Mouse (Mus musculus) embryonic facial prominence, embryonic 11.5 days (tissue): ENCODE measurements at regions not wholly inside any gene's neighbourhood (a gene's known extent, or its start where the extent isn't known, plus 50 kb on each side); places are given as distances from the start of the nearest gene placed in this dataset.
A peak's percentile ranks its signal among the peaks of the same experiment; 100 is the strongest.

ENCODE experiments used
- ATAC-seq: fragments of 200-750 bp; cut with Nextera tagmentation; replicated peaks from 2 replicates; pipeline ENCODE4 v1.8.0; 2017; ENCODE audit warnings: low read depth; ENCODE audit not compliant: insufficient number of reproducible peaks, low FRiP score, low TSS enrichment
- DNase-seq: peaks from one replicate; pipeline ENCODE4 v3.0.0-alpha.2; 2015; ENCODE audit warnings: low spot score
- H3K27ac ChIP-seq: fragments of 300-500 bp; sonication (generic); replicated peaks from 2 replicates; pipeline ENCODE4 v1.5.1; 2014; ENCODE audit warnings: mild to moderate bottlenecking, low read depth, low read length, control low read depth
- H3K27me3 ChIP-seq: fragments of 300-500 bp; sonication (generic); 2 replicates; pipeline ENCODE4 v1.6.1; 2014; ENCODE audit warnings: mild to moderate bottlenecking, low read length, moderate library complexity, mixed read lengths; ENCODE audit not compliant: control insufficient read depth, insufficient read depth
- H3K36me3 ChIP-seq: fragments of 300-500 bp; sonication (generic); replicated peaks from 2 replicates; pipeline ENCODE4 v1.6.1; 2014; ENCODE audit warnings: low read depth, mild to moderate bottlenecking, low read length, moderate library complexity, mixed read lengths; ENCODE audit not compliant: control insufficient read depth, insufficient read depth
- H3K4me1 ChIP-seq: fragments of 300-500 bp; sonication (generic); 2 replicates; pipeline ENCODE4 v1.6.1; 2014; ENCODE audit warnings: low read length, mixed read lengths; ENCODE audit not compliant: control insufficient read depth, insufficient read depth
- H3K4me2 ChIP-seq: fragments of 300-500 bp; sonication (generic); 2 replicates; pipeline ENCODE4 v1.6.1; 2014; ENCODE audit warnings: low read depth, mild to moderate bottlenecking, control low read depth, low read length, moderate library complexity
- H3K4me3 ChIP-seq: fragments of 300-500 bp; sonication (generic); 2 replicates; pipeline ENCODE4 v1.5.1; 2014; ENCODE audit warnings: low read depth, low read length, control low read depth
- H3K9ac ChIP-seq: fragments of 300-500 bp; sonication (generic); replicated peaks from 2 replicates; pipeline ENCODE4 v1.6.1; 2014; ENCODE audit warnings: mild to moderate bottlenecking, control low read depth, low read length
- H3K9me3 ChIP-seq: fragments of 300-500 bp; sonication (generic); replicated peaks from 2 replicates; pipeline ENCODE4 v1.6.1; 2016; ENCODE audit warnings: mild to moderate bottlenecking, low read length, inconsistent platforms, mixed read lengths; ENCODE audit not compliant: control insufficient read depth
- WGBS: fragments of 180-500 bp; shearing (Covaris S2); extraction: QIAGEN DNeasy Blood & Tissue Kit; methylation state at CpG from one replicate; pipeline ENCODE4 v1.1.7; 2014; 5-methylcytosine and 5-hydroxymethylcytosine counted together

DNA sequence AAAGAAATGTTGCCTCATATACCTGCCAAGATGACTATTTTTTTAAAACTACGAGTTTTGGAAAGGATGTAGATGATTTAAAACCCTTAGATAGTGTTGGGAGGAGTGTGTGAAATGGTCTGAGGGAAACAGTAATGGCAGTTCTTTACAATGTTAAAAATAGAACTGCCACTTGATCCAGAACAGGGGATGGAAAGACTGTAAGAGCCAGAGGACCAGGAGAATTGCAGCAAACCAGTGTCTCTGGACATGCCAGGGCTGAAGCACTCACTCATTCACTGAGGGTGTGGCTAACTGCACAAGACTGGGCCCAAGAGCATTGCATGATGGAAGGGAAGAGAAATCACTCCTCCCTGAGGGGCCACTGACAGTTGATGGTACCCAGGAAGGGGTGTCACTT lies 53.9 kb upstream of the Rasgef1b start:
- DNase-seq (no peak), ATAC-seq (no peak)
- WGBS: 82% methylated on average over 1 of the region's 1 CpGs
- no peak overlapping the region for H3K9ac ChIP-seq
- H3K27ac ChIP-seq: no peak overlapping the region
- no peaks in the 10 kb centered on the region for H3K36me3 ChIP-seq
- no peak overlapping the region for H3K4me2 ChIP-seq
- H3K4me1 ChIP-seq: no peaks in the 10 kb centered on the region
- no peak overlapping the region for H3K4me3 ChIP-seq
- H3K9me3 ChIP-seq: no peaks in the 10 kb centered on the region
- no peaks in the 10 kb centered on the region for H3K27me3 ChIP-seq

GRCm38 (mm10) chr5:99785850-99786249 lies 57.0 kb upstream of the Rasgef1b start:
- H3K27ac ChIP-seq: no peak overlapping the region
- no peaks in the 10 kb centered on the region for H3K9me3 ChIP-seq
- no peaks in the 10 kb centered on the region for H3K4me1 ChIP-seq
- no peaks in the 10 kb centered on the region for H3K36me3 ChIP-seq
- no peak overlapping the region for H3K4me3 ChIP-seq
- DNase-seq: no peak
- 79% methylated on average over 9 of the region's 9 CpGs for WGBS
- H3K4me2 ChIP-seq: no peak overlapping the region
- no peak overlapping the region for H3K9ac ChIP-seq
- H3K27me3 ChIP-seq: no peaks in the 10 kb centered on the region
- no peak for ATAC-seq

GRCm38 (mm10) chr5:99787239-99787638 lies 58.4 kb upstream of the Rasgef1b start:
- no peaks in the 10 kb centered on the region for H3K9me3 ChIP-seq
- H3K36me3 ChIP-seq: no peaks in the 10 kb centered on the region
- no peaks in the 10 kb centered on the region for H3K4me1 ChIP-seq
- no peaks in the 10 kb centered on the region for H3K27me3 ChIP-seq
- peak; percentile 11 for DNase-seq
- no peak overlapping the region for H3K27ac ChIP-seq
- H3K9ac ChIP-seq: no peak overlapping the region
- 50% methylated on average over 10 of the region's 10 CpGs for WGBS
- H3K4me3 ChIP-seq: no peak overlapping the region
- ATAC-seq: no peak; the same call in 1 of the 2 replicates
- H3K4me2 ChIP-seq: no peak overlapping the region

GRCm38 (mm10) chr5:99787665-99788366 lies 59.0 kb upstream of the Rasgef1b start:
- no peak for DNase-seq
- 81% methylated on average over 3 of the region's 3 CpGs for WGBS
- H3K4me2 ChIP-seq: no peak overlapping the region

DNA sequence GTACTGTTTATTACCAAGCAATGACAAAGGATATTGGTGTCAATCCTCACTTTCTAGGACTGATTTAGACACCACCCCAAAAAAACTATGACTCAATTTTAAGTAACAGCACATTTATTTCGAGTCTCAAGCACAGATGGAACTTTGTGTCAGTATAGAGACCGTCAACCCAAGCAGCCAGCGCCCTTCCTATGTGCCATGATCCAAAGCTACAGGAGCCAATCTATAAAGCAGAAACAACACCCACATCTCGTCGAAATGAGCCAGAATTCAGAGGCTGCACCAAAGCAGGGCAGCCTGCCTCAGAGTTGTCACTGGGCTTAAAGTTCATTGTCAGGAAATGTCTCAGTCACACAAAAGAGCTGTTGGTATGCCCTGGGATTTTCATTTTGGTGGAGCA lies 61.9 kb upstream of the Rasgef1b start:
- no peaks in the 10 kb centered on the region for H3K4me1 ChIP-seq
- H3K27me3 ChIP-seq: no peaks in the 10 kb centered on the region
- H3K9me3 ChIP-seq: no peaks in the 10 kb centered on the region
- no peak overlapping the region for H3K27ac ChIP-seq
- no peaks in the 10 kb centered on the region for H3K36me3 ChIP-seq
- ATAC-seq (no peak), DNase-seq (no peak)
- H3K4me3 ChIP-seq: no peak overlapping the region
- no peak overlapping the region for H3K9ac ChIP-seq
- H3K4me2 ChIP-seq: no peak overlapping the region
- 89% methylated on average over 5 of the region's 5 CpGs for WGBS

More at GRCm38 (mm10) chr5:99787665-99788366, 59.0 kb upstream of the Rasgef1b start:
- Histone ChIP-seq H3K9me3 (no peaks in the 10 kb centered on the region), H3K36me3 (no peaks in the 10 kb centered on the region), H3K4me1 (no peaks in the 10 kb centered on the region), H3K27me3 (no peaks in the 10 kb centered on the region), H3K27ac (no peak overlapping the region), H3K9ac (no peak overlapping the region), H3K4me3 (no peak overlapping the region)
- ATAC-seq: no peak

DNA sequence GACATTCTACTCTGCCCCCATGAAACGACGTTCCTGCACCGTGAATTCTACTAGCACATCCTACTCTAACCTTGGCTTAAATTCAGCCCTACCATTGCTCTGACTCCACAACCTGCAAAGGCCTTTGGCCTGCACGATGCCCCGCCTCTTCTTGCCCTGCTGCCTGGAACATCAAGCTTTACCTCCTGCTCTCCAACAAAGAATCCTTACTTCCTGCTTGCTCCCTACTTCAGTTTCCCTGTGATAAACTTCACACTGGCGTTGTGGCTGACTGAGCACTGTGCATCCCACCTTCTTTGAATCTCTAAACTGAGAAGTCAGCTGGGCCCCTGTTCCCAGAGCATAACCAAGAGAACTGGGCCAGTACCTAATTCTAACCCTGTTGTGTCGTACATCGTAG lies 71.7 kb upstream of the Rasgef1b start:
- DNase-seq (no peak), ATAC-seq (no peak)
- no peaks in the 10 kb centered on the region for H3K4me1 ChIP-seq
- H3K9me3 ChIP-seq: no peaks in the 10 kb centered on the region
- WGBS: 82% methylated on average over 8 of the region's 8 CpGs
- H3K9ac ChIP-seq: no peak overlapping the region
- H3K36me3 ChIP-seq: no peaks in the 10 kb centered on the region
- no peak overlapping the region for H3K27ac ChIP-seq
- no peak overlapping the region for H3K4me3 ChIP-seq
- H3K4me2 ChIP-seq: no peak overlapping the region
- no peaks in the 10 kb centered on the region for H3K27me3 ChIP-seq

GRCm38 (mm10) chr5:99801791-99802450 lies 73.1 kb upstream of the Rasgef1b start:
- Histone ChIP-seq H3K9me3 (no peaks in the 10 kb centered on the region), H3K27me3 (no peaks in the 10 kb centered on the region), H3K9ac (no peak overlapping the region), H3K4me1 (no peaks in the 10 kb centered on the region), H3K27ac (no peak overlapping the region), H3K36me3 (no peaks in the 10 kb centered on the region), H3K4me3 (no peak overlapping the region), H3K4me2 (no peak overlapping the region)
- ATAC-seq (no peak), DNase-seq (no peak)
- WGBS: 79% methylated on average over 13 of the region's 13 CpGs

DNA sequence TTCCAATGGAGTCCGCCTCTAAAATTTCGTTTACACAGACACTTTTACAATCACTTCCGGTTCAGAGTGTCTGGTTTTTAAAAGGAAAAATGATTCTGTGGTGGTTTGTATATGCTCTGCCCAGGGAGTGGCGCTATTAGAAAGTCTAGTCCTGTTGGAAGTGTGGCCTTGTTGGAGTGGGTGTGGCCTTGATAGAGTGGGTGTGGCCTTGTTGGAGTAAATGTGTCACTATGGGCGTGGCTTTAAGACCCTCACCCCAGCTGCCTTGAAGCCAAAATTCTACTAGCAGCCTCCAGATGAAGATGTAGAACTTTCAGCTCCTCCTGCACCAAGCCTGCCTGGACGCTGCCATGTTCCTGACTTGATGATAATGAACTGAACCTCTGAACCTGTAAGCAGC lies 79.2 kb upstream of the Vamp9 start:
- DNase-seq (no peak), ATAC-seq (no peak)
- Histone ChIP-seq H3K4me2 (no peak overlapping the region), H3K27me3 (no peaks in the 10 kb centered on the region), H3K36me3 (no peaks in the 10 kb centered on the region), H3K4me3 (no peak overlapping the region), H3K27ac (no peak overlapping the region), H3K9ac (no peak overlapping the region), H3K9me3 (no peaks in the 10 kb centered on the region), H3K4me1 (no peaks in the 10 kb centered on the region)
- 87% methylated on average over 6 of the region's 6 CpGs for WGBS
